Mouse (Mus musculus): Measurements from ENCODE around the gene Sav1.

DNA sequence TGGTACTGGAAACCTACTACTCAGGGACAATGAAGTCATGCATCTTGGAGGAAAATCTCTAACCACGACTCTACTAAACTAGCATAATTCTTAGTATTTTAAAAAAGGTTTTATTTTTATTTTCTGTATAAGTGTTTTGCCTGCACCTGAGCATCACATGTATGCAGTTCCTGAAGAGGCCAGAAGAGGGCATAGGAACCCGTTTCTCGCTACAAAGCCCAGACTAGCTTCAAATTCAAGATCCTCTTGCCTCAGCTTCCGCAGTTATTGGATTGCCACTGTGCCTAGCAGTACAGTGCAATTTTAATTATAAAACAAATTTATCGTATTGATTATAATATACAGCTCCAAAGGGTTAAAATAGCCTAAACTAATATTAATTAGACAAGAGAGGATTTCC lies 62.8 kb downstream of the Sav1 start:
- TF ChIP-seq NELFE (IDR thresholded peaks at IDR 0.05; ENCODE audit: low read depth, low read length) (no peak), ZC3H11A (IDR thresholded peaks at IDR 0.05; ENCODE audit: low read depth, low read length) (peak; percentile 74), EP300 (IDR thresholded peaks at IDR 0.05; ENCODE audit: low read depth in 1 of 2, low read length in 2 of 2) (no peak), CTCF (IDR thresholded peaks at IDR 0.05 in 2 of 3, conservative IDR thresholded peaks at IDR 0.05 in 1 of 3; ENCODE audit: control insufficient read depth in 1 of 3, insufficient read depth in 1 of 3, low read depth in 2 of 3, low read length in 3 of 3, poor library complexity in 1 of 3, severe bottlenecking in 1 of 3) (peak; percentile 64 to 72 (median 68)), HCFC1 (IDR thresholded peaks at IDR 0.05; ENCODE audit: low read depth, low read length) (no peak), POLR2A (IDR thresholded peaks at IDR 0.05; ENCODE audit: control insufficient read depth in 1 of 2, insufficient read depth in 1 of 2, low read depth in 1 of 2, low read length in 2 of 2, poor library complexity in 1 of 2) (no peak), SMC3 (IDR thresholded peaks at IDR 0.05; ENCODE audit: low read depth, low read length) (peak; percentile 81), POLR2AphosphoS2 (IDR thresholded peaks at IDR 0.05; ENCODE audit: low read length) (no peak)
